Mouse (Mus musculus): ENCODE measurements around the gene Frs2.

GRCm38 (mm10) chr10:117094504-117095329, 53.6 kb downstream of the Frs2 start:
- TF ChIP-seq CTCF (IDR thresholded peaks at IDR 0.05; ENCODE audit: borderline replicate concordance, control insufficient read depth, extremely low read depth, insufficient read depth, low read length, poor library complexity) (no peak), POLR2A (IDR thresholded peaks at IDR 0.05; ENCODE audit: control insufficient read depth, extremely low read depth, insufficient read depth, low read length, poor library complexity) (no peak)
